Mouse (Mus musculus): ENCODE results near the gene Pga5. TPM values are rescaled to one million over a fixed set of nuclear protein-coding genes. Genes with fewer than 3 reads are reported as not detected.

The Pga5 gene
- polyA plus RNA-seq, 1 experiment from 2014 or later, result not detected

GRCm38 (mm10) chr19:10713551-10713950 lies 35.7 kb upstream of the Pga5 start:
- H3K4me3 ChIP-seq (replicated peaks), result no peak overlapping the region
- no peaks in the 10 kb centered on the region for H3K27me3 ChIP-seq
- H3K9me3 ChIP-seq, result no peaks in the 10 kb centered on the region
- no peak overlapping the region for H3K4me2 ChIP-seq (replicated peaks)
- no peak overlapping the region for H3K9ac ChIP-seq (replicated peaks)
- peaks cover 36% of the 10 kb centered on the region for H3K36me3 ChIP-seq
- 91% methylated on average over 10 of the region's 10 CpGs for WGBS
- no peak for ATAC-seq
- H3K4me1 ChIP-seq (replicated peaks), result peaks cover 25% of the 10 kb centered on the region
- no peak overlapping the region for H3K27ac ChIP-seq

DNA sequence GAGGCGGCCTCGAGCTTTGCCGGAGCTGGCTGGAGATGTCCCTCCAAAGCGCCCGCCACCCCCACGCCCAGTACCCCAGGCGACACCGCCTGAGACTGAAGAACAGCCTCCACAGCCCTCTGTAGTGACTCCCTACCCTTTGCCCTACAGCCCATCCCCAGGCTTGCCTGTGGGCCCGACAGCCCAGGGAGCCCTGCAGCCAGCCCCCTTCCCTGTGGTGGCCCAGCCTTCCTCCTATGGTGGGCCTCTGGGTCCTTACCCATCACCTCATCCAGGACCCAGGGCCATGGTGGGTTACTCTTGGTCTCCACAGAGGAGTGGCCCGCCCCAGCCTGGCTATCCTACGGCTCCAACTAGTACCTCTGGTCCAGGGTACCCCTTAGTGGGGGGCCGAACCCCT lies 34.8 kb upstream of the Pga5 start:
- no peak overlapping the region for H3K4me3 ChIP-seq (replicated peaks)
- whole genome bisulfite sequencing, result 91% methylated on average over 12 of the region's 12 CpGs
- no peak overlapping the region for H3K4me2 ChIP-seq (replicated peaks)
- no peaks in the 10 kb centered on the region for H3K27me3 ChIP-seq
- no peak overlapping the region for H3K9ac ChIP-seq (replicated peaks)
- no peaks in the 10 kb centered on the region for H3K9me3 ChIP-seq
- no peak overlapping the region for H3K27ac ChIP-seq
- no peak for ATAC-seq
- peaks cover 42% of the 10 kb centered on the region for H3K36me3 ChIP-seq
- H3K4me1 ChIP-seq (replicated peaks), result peaks cover 25% of the 10 kb centered on the region

- Histone ChIP-seq H3K4me2 (replicated peaks) (no peak overlapping the region), H3K9me3 (no peaks in the 10 kb centered on the region), H3K4me1 (replicated peaks) (peaks cover 25% of the 10 kb centered on the region), H3K9ac (replicated peaks) (no peak overlapping the region), H3K27ac (no peak overlapping the region), H3K4me3 (replicated peaks) (no peak overlapping the region), H3K36me3 (peaks cover 47% of the 10 kb centered on the region), H3K27me3 (no peaks in the 10 kb centered on the region)
- ATAC-seq, result no peak
- WGBS, result 94% methylated on average over 7 of the region's 7 CpGs
These were observed 34.3 kb upstream of the Pga5 start for GRCm38 (mm10) chr19:10712194-10712593.

GRCm38 (mm10) chr19:10710751-10711150 lies 32.9 kb upstream of the Pga5 start:
- peaks cover 59% of the 10 kb centered on the region for H3K36me3 ChIP-seq
- H3K27me3 ChIP-seq, result no peaks in the 10 kb centered on the region
- 95% methylated on average over 4 of the region's 4 CpGs for WGBS
- no peak for ATAC-seq
- H3K4me1 ChIP-seq (replicated peaks), result peaks cover 25% of the 10 kb centered on the region
- no peak overlapping the region for H3K4me2 ChIP-seq (replicated peaks)
- H3K4me3 ChIP-seq (replicated peaks), result no peak overlapping the region
- H3K9ac ChIP-seq (replicated peaks), result no peak overlapping the region
- peak overlapping the region; percentile 26; the same call in 1 of the 2 replicates for H3K27ac ChIP-seq
- H3K9me3 ChIP-seq, result no peaks in the 10 kb centered on the region

- H3K4me3 ChIP-seq (replicated peaks), result no peak overlapping the region
- ATAC-seq, result no peak; the same call in 1 of the 2 replicates
- H3K9ac ChIP-seq (replicated peaks), result no peak overlapping the region; the same call in 1 of the 2 replicates
- no peak overlapping the region for H3K4me2 ChIP-seq (replicated peaks)
- peaks cover 29% of the 10 kb centered on the region for H3K4me1 ChIP-seq (replicated peaks)
- peaks cover 59% of the 10 kb centered on the region for H3K36me3 ChIP-seq
- H3K27me3 ChIP-seq, result no peaks in the 10 kb centered on the region
- H3K9me3 ChIP-seq, result no peaks in the 10 kb centered on the region
- 69% methylated on average over 9 of the region's 9 CpGs for WGBS
- peak overlapping the region; percentile 90 for H3K27ac ChIP-seq
These were observed 32.2 kb upstream of the Pga5 start for GRCm38 (mm10) chr19:10710088-10710511.

DNA sequence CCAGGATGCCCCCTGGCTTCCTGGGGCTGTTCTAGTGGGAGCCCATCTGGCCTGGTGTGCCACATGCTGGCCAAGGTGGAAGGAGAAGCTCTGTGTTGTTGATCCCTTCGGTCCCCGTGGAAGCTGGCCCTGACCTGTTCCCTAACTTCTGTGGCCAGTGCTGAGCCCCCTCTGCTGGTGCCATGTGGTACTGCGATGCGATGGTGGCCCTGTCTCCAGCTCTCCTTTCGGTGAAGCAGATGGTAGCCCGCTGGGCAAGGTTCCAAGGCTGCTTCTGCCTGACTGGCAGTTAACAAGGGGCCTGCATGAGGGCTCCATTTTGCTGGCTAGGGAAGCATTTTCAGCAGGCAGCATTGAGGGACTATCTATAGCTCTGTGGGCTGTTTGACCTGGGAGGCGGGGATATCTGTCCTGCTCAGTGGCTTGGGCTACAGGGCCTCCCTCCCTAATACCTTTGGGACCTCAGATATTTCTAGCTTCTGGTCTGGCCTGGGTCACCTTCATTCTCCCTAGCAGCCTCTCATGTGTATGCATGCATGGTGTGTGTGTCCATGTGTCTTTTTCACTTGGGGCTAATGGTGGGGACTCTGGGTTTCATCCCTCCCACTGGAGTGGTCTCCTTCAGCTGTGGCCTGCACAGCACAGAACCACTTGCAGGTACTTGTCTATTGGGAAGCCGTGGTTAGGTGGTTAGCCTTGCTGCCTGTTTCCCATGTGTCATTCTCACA lies 31.7 kb upstream of the Pga5 start:
- Histone ChIP-seq H3K36me3 (peaks cover 59% of the 10 kb centered on the region), H3K4me3 (replicated peaks) (no peak overlapping the region), H3K9me3 (no peaks in the 10 kb centered on the region), H3K4me2 (replicated peaks) (no peak overlapping the region), H3K4me1 (replicated peaks) (peaks cover 33% of the 10 kb centered on the region), H3K9ac (replicated peaks) (no peak overlapping the region; the same call in 1 of the 2 replicates), H3K27me3 (no peaks in the 10 kb centered on the region), H3K27ac (peak overlapping the region; percentile 90)
- ATAC-seq, result peak; percentile 84
- 18% methylated on average over 8 of the region's 8 CpGs for WGBS

GRCm38 (mm10) chr19:10708900-10709299 lies 31.0 kb upstream of the Pga5 start:
- H3K27ac ChIP-seq, result peak overlapping the region; percentile 90
- no peak overlapping the region for H3K4me3 ChIP-seq (replicated peaks)
- peaks cover 57% of the 10 kb centered on the region for H3K36me3 ChIP-seq
- no peaks in the 10 kb centered on the region for H3K27me3 ChIP-seq
- 63% methylated on average over 6 of the region's 6 CpGs for WGBS
- H3K9ac ChIP-seq (replicated peaks), result no peak overlapping the region
- no peak overlapping the region for H3K4me2 ChIP-seq (replicated peaks)
- H3K9me3 ChIP-seq, result no peaks in the 10 kb centered on the region
- H3K4me1 ChIP-seq (replicated peaks), result peaks cover 29% of the 10 kb centered on the region
- no peak for ATAC-seq

DNA sequence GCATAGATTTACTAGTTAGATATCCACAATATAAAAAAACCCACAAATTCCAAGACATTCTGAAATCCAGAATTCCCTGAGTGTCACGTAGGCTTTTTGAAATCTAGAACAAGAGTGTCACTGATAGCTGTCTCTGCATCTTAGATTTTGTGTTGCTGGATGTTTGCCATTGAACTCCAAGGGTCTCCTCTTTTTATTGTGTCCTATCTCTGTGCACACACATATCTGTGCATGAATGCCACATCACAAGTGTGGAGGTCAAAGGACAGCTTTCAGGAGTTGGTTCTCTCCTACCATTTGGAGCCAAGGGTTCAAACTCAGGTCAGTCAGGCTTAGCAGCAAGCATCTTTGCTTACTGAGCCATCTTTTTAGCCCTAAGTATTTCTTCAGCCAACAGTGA lies 30.0 kb upstream of the Pga5 start:
- no peak overlapping the region for H3K4me2 ChIP-seq (replicated peaks)
- no peak overlapping the region for H3K27ac ChIP-seq
- no peak for ATAC-seq
- no peaks in the 10 kb centered on the region for H3K27me3 ChIP-seq
- WGBS, result 89% methylated on average over 1 of the region's 1 CpGs
- no peak overlapping the region for H3K9ac ChIP-seq (replicated peaks)
- H3K4me3 ChIP-seq (replicated peaks), result no peak overlapping the region
- peaks cover 29% of the 10 kb centered on the region for H3K4me1 ChIP-seq (replicated peaks)
- H3K9me3 ChIP-seq, result no peaks in the 10 kb centered on the region
- peaks cover 50% of the 10 kb centered on the region for H3K36me3 ChIP-seq

- no peak overlapping the region for H3K4me2 ChIP-seq (replicated peaks)
- H3K4me1 ChIP-seq (replicated peaks), result peaks cover 29% of the 10 kb centered on the region
- H3K36me3 ChIP-seq, result peaks cover 44% of the 10 kb centered on the region
- ATAC-seq, result no peak
- H3K9me3 ChIP-seq, result no peaks in the 10 kb centered on the region
- no peak overlapping the region for H3K9ac ChIP-seq (replicated peaks)
- no peak overlapping the region for H3K27ac ChIP-seq
- H3K27me3 ChIP-seq, result no peaks in the 10 kb centered on the region
- no peak overlapping the region for H3K4me3 ChIP-seq (replicated peaks)
- 82% methylated on average over 13 of the region's 13 CpGs for WGBS
These were observed 29.4 kb upstream of the Pga5 start for GRCm38 (mm10) chr19:10707087-10707875.

GRCm38 (mm10) chr19:10703470-10703869 lies 25.6 kb upstream of the Pga5 start:
- Histone ChIP-seq H3K4me3 (replicated peaks) (no peak overlapping the region), H3K36me3 (peaks cover 26% of the 10 kb centered on the region), H3K4me2 (replicated peaks) (no peak overlapping the region), H3K4me1 (replicated peaks) (peaks cover 42% of the 10 kb centered on the region), H3K27ac (no peak overlapping the region), H3K27me3 (no peaks in the 10 kb centered on the region), H3K9ac (replicated peaks) (no peak overlapping the region), H3K9me3 (no peaks in the 10 kb centered on the region)
- no peak for ATAC-seq
- 91% methylated on average over 8 of the region's 8 CpGs for WGBS

DNA sequence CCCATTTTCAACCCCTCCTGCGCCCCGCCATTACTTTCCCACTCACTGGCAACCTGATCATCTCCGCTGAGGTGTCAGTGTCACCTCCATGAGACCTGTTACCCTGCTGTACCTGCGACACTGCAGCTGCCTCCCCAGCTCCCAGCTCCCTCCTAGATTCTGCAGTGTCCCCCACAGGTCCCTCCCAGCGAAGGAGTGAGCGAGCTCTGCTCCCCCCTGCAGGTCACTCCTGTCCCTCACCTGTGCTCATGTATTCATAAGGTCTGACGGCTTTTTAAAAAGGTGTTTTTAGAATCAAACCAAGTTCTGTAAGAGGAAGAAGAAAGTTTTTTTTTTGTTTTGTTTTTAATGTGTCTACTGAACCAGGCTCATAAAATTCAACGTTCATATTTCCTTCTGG lies 24.3 kb upstream of the Pga5 start:
- WGBS, result 89% methylated on average over 8 of the region's 8 CpGs
- Histone ChIP-seq H3K27ac (no peak overlapping the region), H3K4me1 (replicated peaks) (peaks cover 55% of the 10 kb centered on the region), H3K27me3 (no peaks in the 10 kb centered on the region), H3K4me2 (replicated peaks) (no peak overlapping the region), H3K4me3 (replicated peaks) (no peak overlapping the region), H3K9ac (replicated peaks) (no peak overlapping the region), H3K36me3 (peaks cover 14% of the 10 kb centered on the region), H3K9me3 (no peaks in the 10 kb centered on the region)
- no peak for ATAC-seq

- Histone ChIP-seq H3K27ac (peak overlapping the region; percentile 6; the same call in 1 of the 2 replicates), H3K4me1 (replicated peaks) (peaks cover 60% of the 10 kb centered on the region), H3K27me3 (no peaks in the 10 kb centered on the region), H3K36me3 (peaks cover 5% of the 10 kb centered on the region), H3K4me3 (replicated peaks) (no peak overlapping the region), H3K4me2 (replicated peaks) (no peak overlapping the region), H3K9me3 (no peaks in the 10 kb centered on the region), H3K9ac (replicated peaks) (no peak overlapping the region)
- WGBS, result 35% methylated on average over 6 of the region's 6 CpGs
- peak; percentile 48; the same call in 1 of the 2 replicates for ATAC-seq
These were observed 23.3 kb upstream of the Pga5 start for GRCm38 (mm10) chr19:10701013-10701726.
